Comparison of ENCODE assay signal across 15 mouse cellular contexts in genomic region chr7:109218977-109219271, GRCm38 (mm10). TPM values are rescaled to one million over a fixed set of nuclear protein-coding genes. Genes with fewer than 3 reads are reported as not detected.
A peak's percentile ranks its signal among the peaks of the same experiment; 100 is the strongest.
DNase-seq lines count a peak whose midpoint lies in the region; ATAC-seq lines count a peak whose summit lies in the region.
"Had no signal": no experiment of that assay in that cellular context is flagged by ENCODE, and none has a peak within 500 bp of the region (broad histone marks: within the 10 kb centered on the region; RNA-seq: fewer than 3 reads in every experiment).

No protein-coding gene starts in this region.

- no peak overlapping the region for H3K4me2 ChIP-seq in hindbrain, embryonic 14.5 days (replicated peaks)
- no peak overlapping the region for H3K4me2 ChIP-seq in forebrain, embryonic 12.5 days
- H3K4me2 ChIP-seq: embryonic facial prominence, embryonic 15.5 days had no signal

- DNase-seq in hindbrain, embryonic 10.5 days (ENCODE audit: low spot score), result no peak
- DNase-seq in hindbrain, embryonic 14.5 days (ENCODE audit: low spot score), result no peak
- DNase-seq in 3T3-L1 (ENCODE audit: low read depth, low spot score), result peak; percentile 1
- DNase-seq in mesoderm, embryonic 11.5 days (ENCODE audit: low read depth, low spot score), result peak; percentile 18
- DNase-seq in spleen, adult 18-20 months, result no peak
- DNase-seq in heart, postnatal 4 days, result no peak
- DNase-seq: adrenal gland, postnatal 25 days; B cell, adult 2 months; cerebellum, postnatal 25 days; thymus, postnatal 14 days had no signal

- H3K36me3 ChIP-seq in hindbrain, embryonic 10.5 days, result no peaks in the 10 kb centered on the region
- no peaks in the 10 kb centered on the region for H3K36me3 ChIP-seq in hindbrain, embryonic 14.5 days (replicated peaks; ENCODE audit: control insufficient read depth, insufficient read depth)
- no peaks in the 10 kb centered on the region for H3K36me3 ChIP-seq in forebrain, embryonic 12.5 days (replicated peaks)
- H3K36me3 ChIP-seq: embryonic facial prominence, embryonic 15.5 days had no signal

- H3K27me3 ChIP-seq in hindbrain, embryonic 10.5 days (ENCODE audit: insufficient read depth, poor library complexity, severe bottlenecking), result no peaks in the 10 kb centered on the region
- no peaks in the 10 kb centered on the region for H3K27me3 ChIP-seq in hindbrain, embryonic 14.5 days (ENCODE audit: control insufficient read depth, insufficient read depth, low read length)
- peaks cover 74% of the 10 kb centered on the region for H3K27me3 ChIP-seq in forebrain, embryonic 12.5 days
- H3K27me3 ChIP-seq: embryonic facial prominence, embryonic 15.5 days had no signal

- no peak overlapping the region for H3K9ac ChIP-seq in hindbrain, embryonic 14.5 days
- H3K9ac ChIP-seq in forebrain, embryonic 12.5 days, result no peak overlapping the region
- H3K9ac ChIP-seq: embryonic facial prominence, embryonic 15.5 days; liver, embryonic 14.5 days had no signal

- ATAC-seq in hindbrain, embryonic 14.5 days (ENCODE audit: low FRiP score), result no peak
- peak; percentile 34; the same call in 1 of the 2 replicates for ATAC-seq in forebrain, embryonic 12.5 days (ENCODE audit: low FRiP score)
- no peak for ATAC-seq in monocyte, adult 5-6 weeks (replicated peaks; ENCODE audit: insufficient number of reproducible peaks, low FRiP score, low TSS enrichment, poor library complexity, severe bottlenecking)

- H3K4me1 ChIP-seq in hindbrain, embryonic 10.5 days (replicated peaks), result peaks cover 26% of the 10 kb centered on the region
- peaks cover 28% of the 10 kb centered on the region for H3K4me1 ChIP-seq in hindbrain, embryonic 14.5 days (replicated peaks; ENCODE audit: control insufficient read depth, insufficient read depth, low read length)
- H3K4me1 ChIP-seq in forebrain, embryonic 12.5 days, result peaks cover 24% of the 10 kb centered on the region
- H3K4me1 ChIP-seq: embryonic facial prominence, embryonic 15.5 days had no signal

- WGBS in hindbrain, embryonic 10.5 days, result 27% methylated on average over 5 of the region's 5 CpGs
- 12% methylated on average over 5 of the region's 5 CpGs for WGBS in hindbrain, embryonic 14.5 days
- 5% methylated on average over 5 of the region's 5 CpGs for WGBS in forebrain, embryonic 12.5 days

- H3K9me3 ChIP-seq in hindbrain, embryonic 10.5 days, result no peaks in the 10 kb centered on the region
- H3K9me3 ChIP-seq in hindbrain, embryonic 14.5 days (ENCODE audit: control insufficient read depth, low read length), result no peaks in the 10 kb centered on the region
- no peaks in the 10 kb centered on the region for H3K9me3 ChIP-seq in forebrain, embryonic 12.5 days
- H3K9me3 ChIP-seq: embryonic facial prominence, embryonic 15.5 days had no signal

- H3K4me3 ChIP-seq in hindbrain, embryonic 10.5 days, result no peak overlapping the region
- H3K4me3 ChIP-seq in hindbrain, embryonic 14.5 days (replicated peaks; ENCODE audit: low read length), result no peak overlapping the region
- H3K4me3 ChIP-seq in forebrain, embryonic 12.5 days (replicated peaks), result no peak overlapping the region
- H3K4me3 ChIP-seq: embryonic facial prominence, embryonic 15.5 days; myocyte had no signal

- H3K27ac ChIP-seq in hindbrain, embryonic 10.5 days, result peak overlapping the region; percentile 77
- no peak overlapping the region for H3K27ac ChIP-seq in hindbrain, embryonic 14.5 days
- no peak overlapping the region for H3K27ac ChIP-seq in forebrain, embryonic 12.5 days
- H3K27ac ChIP-seq: embryonic facial prominence, embryonic 15.5 days; liver, embryonic 14.5 days had no signal

RNA-seq across cellular contexts. Expression of gene Lmo1, which starts 43.9 kb away (rescaled TPM):
- polyA plus RNA-seq in hindbrain, embryonic 10.5 days (2016; fragmentation: Nextera tagmentation; extraction: Ambion mirVana), result 26.1 and 37.6 TPM in 2 replicates
- polyA plus RNA-seq in hindbrain, embryonic 14.5 days (2014; fragmentation: Nextera tagmentation; extraction: Ambion mirVana), result 55.2 and 64.9 TPM in 2 replicates
- 90.6 and 119 TPM in 2 replicates for polyA plus RNA-seq in forebrain, embryonic 12.5 days (2016; fragmentation: Nextera tagmentation; extraction: Ambion mirVana)
- 1.2 to 3.0 TPM (median 1.2 TPM) in 3 replicates for total RNA-seq in monocyte, adult 5-6 weeks (2017)
- total RNA-seq in heart, postnatal 4 days (2021), result 1 to 10 TPM; 1.4 TPM

Comparison
In these comparisons a context has a peak if more than half of its experiments do, and no peak if none do; other contexts are left out.
1. DNase-seq: peak in 3T3-L1 (single experiment) and mesoderm, embryonic 11.5 days (single experiment); none in hindbrain, embryonic 10.5 days (single experiment), hindbrain, embryonic 14.5 days (single experiment), spleen, adult 18-20 months (0 of 2) and heart, postnatal 4 days (single experiment).